Mouse (Mus musculus) urinary bladder, adult 18-20 months (tissue): ENCODE measurements around the gene Tbx19.

Source experiments
- DNase-seq, 2 experiments: peaks; one replicate each; pipeline ENCODE4 v3.0.0; 2022; ENCODE audit warnings: low spot score in 2 of 2, mixed read lengths in 2 of 2

Tbx19 gene

DNA sequence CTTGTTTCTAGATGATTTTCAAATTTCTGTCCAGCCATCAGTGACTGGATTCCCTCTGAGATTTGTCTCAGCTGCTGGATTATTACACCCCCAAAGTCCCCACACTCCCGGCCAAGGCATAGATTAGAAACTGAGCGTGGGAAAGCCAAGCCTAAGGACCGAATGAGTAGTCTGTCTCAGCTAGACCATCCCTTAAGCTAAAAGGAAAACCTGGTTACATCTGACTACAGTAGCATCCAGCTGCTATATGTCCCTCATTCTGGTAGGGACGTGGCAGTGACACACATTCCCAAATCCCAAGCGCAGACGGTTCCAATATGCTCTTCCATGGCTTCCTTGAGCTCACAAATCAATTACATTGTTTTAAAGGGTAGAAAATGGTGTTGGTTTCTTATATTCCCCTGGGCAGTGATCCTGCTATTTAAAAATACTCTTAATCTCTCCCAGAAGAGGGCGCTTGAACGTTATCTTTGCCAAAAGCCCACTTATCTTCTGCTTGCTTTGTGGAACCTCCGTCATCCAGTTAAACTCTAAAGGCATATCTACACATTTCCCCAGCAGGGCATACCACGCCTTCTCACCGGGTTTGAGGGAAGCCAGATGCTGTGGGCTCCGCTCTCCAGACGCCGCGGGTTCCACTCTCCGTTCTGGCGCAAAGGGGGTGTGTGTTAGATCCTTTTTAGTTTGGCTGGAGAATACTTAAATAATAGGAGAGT, 46.0 kb downstream of the Tbx19 start:
- no peak for DNase-seq

DNA sequence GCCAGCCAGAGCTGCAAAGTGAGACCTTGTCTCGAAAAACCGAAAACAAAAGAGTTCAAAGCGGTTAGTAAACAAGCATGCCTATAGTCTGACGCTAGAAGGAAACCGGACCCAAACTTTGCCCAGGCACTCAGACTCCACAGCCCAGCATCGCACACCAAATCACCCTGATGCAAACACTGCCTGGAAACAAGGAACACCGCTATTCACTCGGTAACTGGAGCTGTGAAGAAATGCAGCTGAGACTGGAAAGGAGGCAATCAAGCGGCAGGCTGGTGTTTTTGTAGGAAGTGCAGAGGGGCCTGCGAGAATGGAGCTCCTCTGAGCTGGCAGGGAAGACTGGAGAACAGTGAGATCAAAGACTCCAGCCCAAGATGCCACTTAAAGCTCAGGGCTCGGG, 46.9 kb downstream of the Tbx19 start:
- DNase-seq = no peak

GRCm38 (mm10) chr1:165110659-165111058, 49.9 kb downstream of the Tbx19 start:
- no peak for DNase-seq

GRCm38 (mm10) chr1:165109135-165109534, 51.4 kb downstream of the Tbx19 start:
- no peak for DNase-seq

DNA sequence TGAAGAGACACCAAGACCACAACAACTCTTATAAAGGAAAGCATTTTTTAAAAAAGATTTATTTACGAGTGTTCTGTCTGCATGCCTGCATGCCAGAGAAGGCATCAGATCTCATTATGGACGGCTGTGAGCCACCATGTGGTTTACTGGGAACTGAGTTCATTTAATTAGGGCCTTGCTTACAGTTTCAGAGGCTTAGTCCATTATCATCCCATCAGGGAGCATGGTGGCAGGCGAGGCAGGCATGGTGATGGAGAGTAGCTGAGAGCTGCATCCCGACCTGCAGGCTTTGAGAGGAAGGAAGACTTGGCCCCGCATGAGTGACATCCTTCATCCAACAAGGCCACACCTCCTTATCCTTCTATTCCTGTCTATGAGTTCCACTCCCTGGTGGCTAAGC, 52.1 kb downstream of the Tbx19 start:
- DNase-seq = no peak

GRCm38 (mm10) chr1:165106011-165106385, 54.6 kb downstream of the Tbx19 start:
- DNase-seq = no peak

DNA sequence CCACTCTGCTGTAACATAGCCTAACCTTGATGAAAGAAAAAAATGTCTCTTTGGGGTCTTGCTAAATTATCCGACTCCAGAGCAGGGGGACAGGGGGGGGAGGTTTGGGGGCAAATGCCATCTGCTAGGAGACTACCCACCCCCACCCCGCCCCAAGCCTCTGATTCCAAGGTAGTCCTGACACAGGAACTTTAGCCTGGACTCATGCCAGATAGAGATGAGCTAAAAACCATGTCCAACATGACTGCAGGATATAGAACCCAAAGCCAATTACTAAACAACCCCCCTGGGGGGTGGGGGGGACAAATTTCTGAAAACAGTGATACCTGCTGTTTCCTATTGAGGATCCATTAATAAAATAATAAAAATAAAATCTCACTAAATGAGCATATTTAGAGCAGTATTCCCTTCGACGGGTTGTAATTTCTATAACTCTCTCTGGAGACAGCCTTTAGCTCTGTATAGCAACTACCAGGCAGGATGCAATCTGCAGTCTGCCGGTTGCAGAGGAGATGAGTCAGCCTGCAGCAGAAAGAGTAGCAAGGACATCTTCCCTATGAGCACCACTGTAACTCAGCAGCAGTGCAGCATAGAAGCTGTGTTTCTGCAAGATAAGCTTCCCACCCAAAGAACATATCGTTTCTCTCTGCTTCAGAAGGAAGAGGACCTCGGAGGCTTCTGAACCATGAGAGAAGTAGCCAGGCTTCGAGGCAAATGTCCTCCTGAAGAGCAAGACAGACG, 55.1 kb downstream of the Tbx19 start:
- no peak for DNase-seq

GRCm38 (mm10) chr1:165104707-165105259, 55.8 kb downstream of the Tbx19 start:
- no peak for DNase-seq

DNA sequence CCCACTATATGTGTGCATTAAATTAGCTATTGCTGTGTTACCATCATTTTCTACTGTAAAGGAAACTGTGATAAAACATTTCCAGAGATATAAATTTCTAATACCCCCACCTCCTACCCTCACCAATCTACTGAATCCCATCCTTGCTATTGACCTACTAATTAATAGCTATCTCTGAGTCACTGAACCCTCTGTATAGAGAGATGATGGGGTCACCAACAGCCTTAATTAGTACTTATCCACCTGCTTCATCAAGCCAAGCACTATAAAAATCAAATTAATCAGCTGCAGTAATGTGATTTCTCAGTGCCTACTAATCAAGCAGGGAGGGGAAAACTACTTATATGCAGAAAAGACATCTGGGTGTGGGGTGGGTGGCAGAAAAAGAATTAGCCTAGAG, 61.0 kb downstream of the Tbx19 start:
- no peak for DNase-seq

GRCm38 (mm10) chr1:165094871-165095270, 65.7 kb downstream of the Tbx19 start:
- DNase-seq = no peak

DNA sequence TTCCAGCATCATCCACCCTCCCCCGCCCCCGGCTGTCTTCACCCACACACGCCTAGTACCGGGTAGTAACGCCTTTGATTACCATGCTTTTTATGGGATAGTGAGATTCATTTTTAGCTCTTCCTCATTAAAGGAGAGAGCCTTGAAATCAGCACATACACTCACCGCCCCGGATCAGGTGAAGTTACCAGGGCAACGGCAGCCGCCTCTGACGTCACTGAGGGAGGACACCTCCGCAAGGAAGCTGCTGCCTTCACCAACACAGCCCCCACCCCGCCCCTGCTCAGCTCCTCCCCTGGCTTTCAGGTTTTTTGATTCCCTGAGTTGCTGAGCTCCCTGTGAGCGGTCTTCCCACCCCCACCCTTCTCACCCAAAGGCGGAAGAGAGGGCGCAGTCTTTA, 68.9 kb downstream of the Tbx19 start:
- DNase-seq = no peak

GRCm38 (mm10) chr1:165089556-165089955, 71.0 kb downstream of the Tbx19 start:
- DNase-seq = no peak
